Mouse (Mus musculus): ENCODE measurements at regions not wholly inside any gene's neighbourhood (a gene's known extent, or its start where the extent isn't known, plus 50 kb on each side); places are given as distances from the start of the nearest gene placed in this dataset.

DNA sequence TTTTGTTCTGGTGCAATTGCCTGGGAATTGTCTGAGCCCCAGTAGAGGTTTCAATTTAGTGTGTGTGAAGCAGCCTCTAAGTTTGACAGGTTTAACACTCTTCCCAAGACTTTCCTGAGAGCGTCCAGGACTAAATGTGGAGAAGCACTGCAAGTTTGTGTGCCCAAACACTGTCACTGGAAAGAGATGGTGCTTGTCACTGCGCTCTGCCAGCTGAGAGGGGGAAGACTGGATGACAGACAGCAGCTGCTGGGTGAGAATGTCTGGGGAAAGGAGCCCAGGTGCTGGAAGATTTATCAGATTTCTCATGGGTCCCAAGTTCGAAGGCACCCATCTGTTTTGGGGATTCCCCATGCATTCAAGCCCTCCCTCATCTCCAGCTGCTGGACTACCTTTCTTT, 114.2 kb upstream of the Cblb start:
- no peaks in the 10 kb centered on the region for H3K27me3 ChIP-seq (ENCODE audit: control insufficient read depth, insufficient read depth, low read length)
- no peak for DNase-seq
- TF ChIP-seq POLR2A (IDR thresholded peaks at IDR 0.05; ENCODE audit: control insufficient read depth, extremely low read depth, insufficient read depth, low read length, poor library complexity), result no peak
- no peak for TF ChIP-seq CTCF (IDR thresholded peaks at IDR 0.05; ENCODE audit: borderline replicate concordance, control insufficient read depth, extremely low read depth, insufficient read depth, low read length, poor library complexity)
- no peaks in the 10 kb centered on the region for H3K4me1 ChIP-seq (replicated peaks; ENCODE audit: control insufficient read depth, insufficient read depth, low read length)
- no peaks in the 10 kb centered on the region for H3K36me3 ChIP-seq (ENCODE audit: control insufficient read depth, insufficient read depth, low read length)
- 66% methylated on average over 3 of the region's 3 CpGs for WGBS
- H3K4me3 ChIP-seq (ENCODE audit: control insufficient read depth, insufficient read depth, low read length), result no peak overlapping the region
- H3K27ac ChIP-seq (ENCODE audit: control insufficient read depth, insufficient read depth, low read length), result no peak overlapping the region

GRCm38 (mm10) chr16:51917540-51917939, 113.5 kb upstream of the Cblb start:
- 52% methylated on average over 2 of the region's 2 CpGs for WGBS
- H3K27me3 ChIP-seq (ENCODE audit: control insufficient read depth, insufficient read depth, low read length), result no peaks in the 10 kb centered on the region
- DNase-seq, result no peak
- no peak overlapping the region for H3K27ac ChIP-seq (ENCODE audit: control insufficient read depth, insufficient read depth, low read length)
- no peak overlapping the region for H3K4me3 ChIP-seq (ENCODE audit: control insufficient read depth, insufficient read depth, low read length)
- H3K4me1 ChIP-seq (replicated peaks; ENCODE audit: control insufficient read depth, insufficient read depth, low read length), result no peaks in the 10 kb centered on the region
- TF ChIP-seq POLR2A (IDR thresholded peaks at IDR 0.05; ENCODE audit: control insufficient read depth, extremely low read depth, insufficient read depth, low read length, poor library complexity) (no peak), CTCF (IDR thresholded peaks at IDR 0.05; ENCODE audit: borderline replicate concordance, control insufficient read depth, extremely low read depth, insufficient read depth, low read length, poor library complexity) (no peak)
- H3K36me3 ChIP-seq (ENCODE audit: control insufficient read depth, insufficient read depth, low read length), result no peaks in the 10 kb centered on the region

DNA sequence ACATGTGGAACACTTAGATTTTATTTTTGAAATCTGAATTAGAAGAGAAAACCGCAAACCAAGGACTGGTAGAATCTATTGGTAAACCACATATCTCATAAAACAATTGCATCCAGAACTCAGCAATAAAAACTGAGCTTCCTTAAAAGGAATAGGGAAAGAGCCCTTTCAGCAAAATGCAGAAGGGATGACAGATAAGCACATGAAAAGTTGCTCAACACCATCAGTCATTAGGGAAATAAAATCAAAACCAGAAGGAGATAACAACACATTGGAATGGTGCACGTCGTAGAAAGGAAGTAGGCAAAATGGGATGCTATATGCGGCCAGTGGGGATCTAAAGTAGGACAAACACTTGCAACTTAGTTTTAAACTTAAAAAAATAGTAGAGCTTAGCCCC, 110.0 kb upstream of the Cblb start:
- Histone ChIP-seq H3K27ac (ENCODE audit: control insufficient read depth, insufficient read depth, low read length) (no peak overlapping the region), H3K4me1 (replicated peaks; ENCODE audit: control insufficient read depth, insufficient read depth, low read length) (no peaks in the 10 kb centered on the region), H3K27me3 (ENCODE audit: control insufficient read depth, insufficient read depth, low read length) (no peaks in the 10 kb centered on the region), H3K4me3 (ENCODE audit: control insufficient read depth, insufficient read depth, low read length) (no peak overlapping the region), H3K36me3 (ENCODE audit: control insufficient read depth, insufficient read depth, low read length) (no peaks in the 10 kb centered on the region)
- WGBS, result 88% methylated on average over 4 of the region's 4 CpGs
- no peak for DNase-seq
- TF ChIP-seq CTCF (IDR thresholded peaks at IDR 0.05; ENCODE audit: borderline replicate concordance, control insufficient read depth, extremely low read depth, insufficient read depth, low read length, poor library complexity), result no peak
- no peak for TF ChIP-seq POLR2A (IDR thresholded peaks at IDR 0.05; ENCODE audit: control insufficient read depth, extremely low read depth, insufficient read depth, low read length, poor library complexity)

- H3K4me1 ChIP-seq (replicated peaks; ENCODE audit: control insufficient read depth, insufficient read depth, low read length), result no peaks in the 10 kb centered on the region
- H3K27ac ChIP-seq (ENCODE audit: control insufficient read depth, insufficient read depth, low read length), result no peak overlapping the region
- no peaks in the 10 kb centered on the region for H3K27me3 ChIP-seq (ENCODE audit: control insufficient read depth, insufficient read depth, low read length)
- H3K4me3 ChIP-seq (ENCODE audit: control insufficient read depth, insufficient read depth, low read length), result no peak overlapping the region
- WGBS, result 94% methylated on average over 3 of the region's 3 CpGs
- DNase-seq, result no peak
- no peaks in the 10 kb centered on the region for H3K36me3 ChIP-seq (ENCODE audit: control insufficient read depth, insufficient read depth, low read length)
- TF ChIP-seq POLR2A (IDR thresholded peaks at IDR 0.05; ENCODE audit: control insufficient read depth, extremely low read depth, insufficient read depth, low read length, poor library complexity), result no peak
- no peak for TF ChIP-seq CTCF (IDR thresholded peaks at IDR 0.05; ENCODE audit: borderline replicate concordance, control insufficient read depth, extremely low read depth, insufficient read depth, low read length, poor library complexity)
Observed at GRCm38 (mm10) chr16:51922589-51922988, 108.4 kb upstream of the Cblb start.

DNA sequence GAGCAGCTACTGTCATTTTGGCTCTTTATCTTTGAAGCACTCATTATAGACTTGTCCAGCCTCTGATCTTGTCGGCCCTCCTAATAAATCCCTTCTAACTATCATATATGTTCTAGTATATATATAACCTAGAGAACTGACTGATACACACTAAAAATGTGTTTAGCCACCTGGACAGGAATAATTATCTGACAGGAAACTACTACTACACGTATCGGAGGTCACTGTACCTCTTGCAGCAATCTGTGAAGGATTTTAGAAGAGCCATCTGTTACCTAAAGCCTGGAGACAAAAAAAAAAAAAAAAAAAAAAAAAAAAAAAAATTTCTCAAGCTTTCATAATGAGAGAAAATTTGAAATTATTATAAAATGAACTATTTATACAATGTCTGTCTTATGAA, 105.4 kb upstream of the Cblb start:
- TF ChIP-seq POLR2A (IDR thresholded peaks at IDR 0.05; ENCODE audit: control insufficient read depth, extremely low read depth, insufficient read depth, low read length, poor library complexity) (no peak), CTCF (IDR thresholded peaks at IDR 0.05; ENCODE audit: borderline replicate concordance, control insufficient read depth, extremely low read depth, insufficient read depth, low read length, poor library complexity) (no peak)
- 98% methylated on average over 3 of the region's 3 CpGs for WGBS
- H3K36me3 ChIP-seq (ENCODE audit: control insufficient read depth, insufficient read depth, low read length), result no peaks in the 10 kb centered on the region

GRCm38 (mm10) chr16:51933122-51933521, 97.9 kb upstream of the Cblb start:
- TF ChIP-seq CTCF (IDR thresholded peaks at IDR 0.05; ENCODE audit: borderline replicate concordance, control insufficient read depth, extremely low read depth, insufficient read depth, low read length, poor library complexity) (no peak), POLR2A (IDR thresholded peaks at IDR 0.05; ENCODE audit: control insufficient read depth, extremely low read depth, insufficient read depth, low read length, poor library complexity) (no peak)
- WGBS, result 95% methylated on average over 2 of the region's 2 CpGs
- Histone ChIP-seq H3K36me3 (ENCODE audit: control insufficient read depth, insufficient read depth, low read length) (no peaks in the 10 kb centered on the region), H3K4me1 (replicated peaks; ENCODE audit: control insufficient read depth, insufficient read depth, low read length) (no peaks in the 10 kb centered on the region), H3K4me3 (ENCODE audit: control insufficient read depth, insufficient read depth, low read length) (no peak overlapping the region), H3K27me3 (ENCODE audit: control insufficient read depth, insufficient read depth, low read length) (no peaks in the 10 kb centered on the region), H3K27ac (ENCODE audit: control insufficient read depth, insufficient read depth, low read length) (no peak overlapping the region)
- DNase-seq, result no peak

More for the DNA sequence above, 105.4 kb upstream of the Cblb start:
- Histone ChIP-seq H3K4me3 (ENCODE audit: control insufficient read depth, insufficient read depth, low read length) (no peak overlapping the region), H3K27me3 (ENCODE audit: control insufficient read depth, insufficient read depth, low read length) (no peaks in the 10 kb centered on the region), H3K27ac (ENCODE audit: control insufficient read depth, insufficient read depth, low read length) (no peak overlapping the region), H3K4me1 (replicated peaks; ENCODE audit: control insufficient read depth, insufficient read depth, low read length) (no peaks in the 10 kb centered on the region)
- no peak for DNase-seq

- H3K4me1 ChIP-seq (replicated peaks; ENCODE audit: control insufficient read depth, insufficient read depth, low read length), result no peaks in the 10 kb centered on the region
- WGBS, result 84% methylated on average over 3 of the region's 3 CpGs
- DNase-seq, result no peak
- H3K4me3 ChIP-seq (ENCODE audit: control insufficient read depth, insufficient read depth, low read length), result no peak overlapping the region
- TF ChIP-seq CTCF (IDR thresholded peaks at IDR 0.05; ENCODE audit: borderline replicate concordance, control insufficient read depth, extremely low read depth, insufficient read depth, low read length, poor library complexity) (no peak), POLR2A (IDR thresholded peaks at IDR 0.05; ENCODE audit: control insufficient read depth, extremely low read depth, insufficient read depth, low read length, poor library complexity) (no peak)
- no peak overlapping the region for H3K27ac ChIP-seq (ENCODE audit: control insufficient read depth, insufficient read depth, low read length)
- no peaks in the 10 kb centered on the region for H3K27me3 ChIP-seq (ENCODE audit: control insufficient read depth, insufficient read depth, low read length)
- H3K36me3 ChIP-seq (ENCODE audit: control insufficient read depth, insufficient read depth, low read length), result no peaks in the 10 kb centered on the region
Observed at GRCm38 (mm10) chr16:51933965-51934364, 97.1 kb upstream of the Cblb start.

Data from thymus, adult 2 months (tissue).